Mouse (Mus musculus): ENCODE results near the gene Emp3. TPM values are rescaled to one million over a fixed set of nuclear protein-coding genes. Genes with fewer than 3 reads are reported as not detected.
"Not testable (repeated sequence)": the region's sequence is repeated elsewhere in the genome, so short reads cannot be mapped to it uniquely, and the experiment has no call there.

Gene Emp3
- polyA plus RNA-seq, 1 experiment from 2014 or later, result 92.8 TPM

GRCm38 (mm10) chr7:45880531-45880930 lies 40.7 kb downstream of the Emp3 start:
- no peaks in the 10 kb centered on the region for H3K9me3 ChIP-seq (replicated peaks; ENCODE audit: control insufficient read depth, low read length)
- ATAC-seq (replicated peaks; ENCODE audit: extremely low read depth, insufficient read depth, low FRiP score), result no peak
- no peaks in the 10 kb centered on the region for H3K4me1 ChIP-seq (ENCODE audit: control insufficient read depth, insufficient read depth, low read length)
- no peak overlapping the region for H3K9ac ChIP-seq (ENCODE audit: low read length)
- H3K27ac ChIP-seq (ENCODE audit: low read length), result no peak overlapping the region
- no peaks in the 10 kb centered on the region for H3K27me3 ChIP-seq (ENCODE audit: control insufficient read depth, insufficient read depth, low read length)
- H3K4me3 ChIP-seq (ENCODE audit: low read length), result no peak overlapping the region
- no peak overlapping the region for H3K4me2 ChIP-seq (ENCODE audit: low read depth, low read length)
- 96% methylated on average over 4 of the region's 4 CpGs for WGBS
- H3K36me3 ChIP-seq (ENCODE audit: control insufficient read depth, insufficient read depth), result peaks cover 76% of the 10 kb centered on the region

GRCm38 (mm10) chr7:45878278-45878677 lies 42.9 kb downstream of the Emp3 start, which contains the start of gene Grin2d:
Gene Grin2d (minus strand): TSS chr7:45878378.
- not testable (repeated sequence) for H3K4me2 ChIP-seq (ENCODE audit: low read depth, low read length); H3K9me3 ChIP-seq (replicated peaks; ENCODE audit: control insufficient read depth, low read length); H3K9ac ChIP-seq (ENCODE audit: low read length); H3K27me3 ChIP-seq (ENCODE audit: control insufficient read depth, insufficient read depth, low read length); H3K27ac ChIP-seq (ENCODE audit: low read length); ATAC-seq (replicated peaks; ENCODE audit: extremely low read depth, insufficient read depth, low FRiP score); H3K4me3 ChIP-seq (ENCODE audit: low read length)
- 85% methylated on average over 1 of the region's 1 CpGs for WGBS
- Histone ChIP-seq H3K36me3 (ENCODE audit: control insufficient read depth, insufficient read depth) (peaks cover 71% of the 10 kb centered on the region), H3K4me1 (ENCODE audit: control insufficient read depth, insufficient read depth, low read length) (peaks cover 16% of the 10 kb centered on the region)

- peaks cover 57% of the 10 kb centered on the region for H3K36me3 ChIP-seq (ENCODE audit: control insufficient read depth, insufficient read depth)
- no peak overlapping the region for H3K4me3 ChIP-seq (ENCODE audit: low read length)
- peaks cover 16% of the 10 kb centered on the region for H3K4me1 ChIP-seq (ENCODE audit: control insufficient read depth, insufficient read depth, low read length)
- no peak overlapping the region for H3K9ac ChIP-seq (ENCODE audit: low read length)
- whole genome bisulfite sequencing, result 93% methylated on average over 7 of the region's 7 CpGs
- no peak overlapping the region for H3K4me2 ChIP-seq (ENCODE audit: low read depth, low read length)
- no peak overlapping the region for H3K27ac ChIP-seq (ENCODE audit: low read length)
- H3K9me3 ChIP-seq (replicated peaks; ENCODE audit: control insufficient read depth, low read length), result no peaks in the 10 kb centered on the region
- peaks cover 2% of the 10 kb centered on the region for H3K27me3 ChIP-seq (ENCODE audit: control insufficient read depth, insufficient read depth, low read length)
- ATAC-seq (replicated peaks; ENCODE audit: extremely low read depth, insufficient read depth, low FRiP score), result no peak
Observed at GRCm38 (mm10) chr7:45876895-45877294, 44.3 kb downstream of the Emp3 start.

- peak; percentile 60 for ATAC-seq (replicated peaks; ENCODE audit: extremely low read depth, insufficient read depth, low FRiP score)
- 2% methylated on average over 28 of the region's 28 CpGs for WGBS
Observed at GRCm38 (mm10) chr7:45873061-45873947, 47.9 kb downstream of the Emp3 start.

GRCm38 (mm10) chr7:45872624-45873023 lies 48.6 kb downstream of the Emp3 start, which contains the start of gene Kdelr1:
Gene Kdelr1 (plus strand): TSS chr7:45872772.
- H3K27me3 ChIP-seq (ENCODE audit: control insufficient read depth, insufficient read depth, low read length), result peaks cover 31% of the 10 kb centered on the region
- H3K27ac ChIP-seq (ENCODE audit: low read length), result peak within 1 kb of the TSS; percentile 92
- peaks cover 36% of the 10 kb centered on the region for H3K4me1 ChIP-seq (ENCODE audit: control insufficient read depth, insufficient read depth, low read length)
- H3K36me3 ChIP-seq (ENCODE audit: control insufficient read depth, insufficient read depth), result peaks cover 31% of the 10 kb centered on the region
- H3K4me2 ChIP-seq (ENCODE audit: low read depth, low read length), result peak within 1 kb of the TSS; percentile 81
- H3K4me3 ChIP-seq (ENCODE audit: low read length), result peak within 1 kb of the TSS; percentile 78
- H3K9ac ChIP-seq (ENCODE audit: low read length), result peak within 1 kb of the TSS; percentile 97
- no peaks in the 10 kb centered on the region for H3K9me3 ChIP-seq (replicated peaks; ENCODE audit: control insufficient read depth, low read length)
- WGBS, result under 1% methylated on average over 18 of the region's 18 CpGs
- ATAC-seq (replicated peaks; ENCODE audit: extremely low read depth, insufficient read depth, low FRiP score), result peak; percentile 76

More at GRCm38 (mm10) chr7:45873061-45873947, 47.9 kb downstream of the Emp3 start:
- Histone ChIP-seq H3K27ac (ENCODE audit: low read length) (peak overlapping the region; percentile 92), H3K4me3 (ENCODE audit: low read length) (peak overlapping the region; percentile 78), H3K9ac (ENCODE audit: low read length) (peak overlapping the region; percentile 97), H3K27me3 (ENCODE audit: control insufficient read depth, insufficient read depth, low read length) (peaks cover 25% of the 10 kb centered on the region), H3K4me1 (ENCODE audit: control insufficient read depth, insufficient read depth, low read length) (peaks cover 36% of the 10 kb centered on the region), H3K9me3 (replicated peaks; ENCODE audit: control insufficient read depth, low read length) (no peaks in the 10 kb centered on the region), H3K4me2 (ENCODE audit: low read depth, low read length) (peak overlapping the region; percentile 81), H3K36me3 (ENCODE audit: control insufficient read depth, insufficient read depth) (peaks cover 35% of the 10 kb centered on the region)

GRCm38 (mm10) chr7:45870282-45871058 lies 50.7 kb downstream of the Emp3 start:
- no peak overlapping the region for H3K27ac ChIP-seq (ENCODE audit: low read length)
- WGBS, result 3% methylated on average over 30 of the region's 30 CpGs
- H3K4me3 ChIP-seq (ENCODE audit: low read length), result peak overlapping the region; percentile 25
- H3K4me1 ChIP-seq (ENCODE audit: control insufficient read depth, insufficient read depth, low read length), result peaks cover 36% of the 10 kb centered on the region
- no peak for ATAC-seq (replicated peaks; ENCODE audit: extremely low read depth, insufficient read depth, low FRiP score)
- peaks cover 41% of the 10 kb centered on the region for H3K27me3 ChIP-seq (ENCODE audit: control insufficient read depth, insufficient read depth, low read length)
- peaks cover 12% of the 10 kb centered on the region for H3K36me3 ChIP-seq (ENCODE audit: control insufficient read depth, insufficient read depth)
- H3K9me3 ChIP-seq (replicated peaks; ENCODE audit: control insufficient read depth, low read length), result no peaks in the 10 kb centered on the region
- H3K4me2 ChIP-seq (ENCODE audit: low read depth, low read length), result peak overlapping the region; percentile 59
- H3K9ac ChIP-seq (ENCODE audit: low read length), result 0 out of 2 replicates have a peak overlapping the region, but pooled peaks have one; percentile 42

GRCm38 (mm10) chr7:45869787-45870186 lies 51.4 kb downstream of the Emp3 start:
- Histone ChIP-seq H3K27ac (ENCODE audit: low read length) (no peak overlapping the region), H3K9ac (ENCODE audit: low read length) (peak overlapping the region; percentile 61), H3K4me1 (ENCODE audit: control insufficient read depth, insufficient read depth, low read length) (peaks cover 33% of the 10 kb centered on the region), H3K9me3 (replicated peaks; ENCODE audit: control insufficient read depth, low read length) (no peaks in the 10 kb centered on the region), H3K4me3 (ENCODE audit: low read length) (peak overlapping the region; percentile 28), H3K36me3 (ENCODE audit: control insufficient read depth, insufficient read depth) (peaks cover 7% of the 10 kb centered on the region), H3K27me3 (ENCODE audit: control insufficient read depth, insufficient read depth, low read length) (peaks cover 41% of the 10 kb centered on the region), H3K4me2 (ENCODE audit: low read depth, low read length) (peak overlapping the region; percentile 59)
- WGBS, result 4% methylated on average over 13 of the region's 14 CpGs
- ATAC-seq (replicated peaks; ENCODE audit: extremely low read depth, insufficient read depth, low FRiP score), result no peak

GRCm38 (mm10) chr7:45869107-45869670 lies 52.0 kb downstream of the Emp3 start:
- ATAC-seq (replicated peaks; ENCODE audit: extremely low read depth, insufficient read depth, low FRiP score), result no peak
- no peak overlapping the region for H3K27ac ChIP-seq (ENCODE audit: low read length)
- peaks cover 27% of the 10 kb centered on the region for H3K4me1 ChIP-seq (ENCODE audit: control insufficient read depth, insufficient read depth, low read length)
- H3K9me3 ChIP-seq (replicated peaks; ENCODE audit: control insufficient read depth, low read length), result no peaks in the 10 kb centered on the region
- peaks cover 2% of the 10 kb centered on the region; the same call in 1 of the 2 replicates for H3K36me3 ChIP-seq (ENCODE audit: control insufficient read depth, insufficient read depth)
- H3K4me2 ChIP-seq (ENCODE audit: low read depth, low read length), result peak overlapping the region; percentile 59
- peak overlapping the region; percentile 61 for H3K9ac ChIP-seq (ENCODE audit: low read length)
- H3K4me3 ChIP-seq (ENCODE audit: low read length), result peak overlapping the region; percentile 28
- WGBS, result 17% methylated on average over 8 of the region's 8 CpGs
- H3K27me3 ChIP-seq (ENCODE audit: control insufficient read depth, insufficient read depth, low read length), result peaks cover 41% of the 10 kb centered on the region
